ENCODE assay signal across 7 mouse cellular contexts in the genomic region with DNA sequence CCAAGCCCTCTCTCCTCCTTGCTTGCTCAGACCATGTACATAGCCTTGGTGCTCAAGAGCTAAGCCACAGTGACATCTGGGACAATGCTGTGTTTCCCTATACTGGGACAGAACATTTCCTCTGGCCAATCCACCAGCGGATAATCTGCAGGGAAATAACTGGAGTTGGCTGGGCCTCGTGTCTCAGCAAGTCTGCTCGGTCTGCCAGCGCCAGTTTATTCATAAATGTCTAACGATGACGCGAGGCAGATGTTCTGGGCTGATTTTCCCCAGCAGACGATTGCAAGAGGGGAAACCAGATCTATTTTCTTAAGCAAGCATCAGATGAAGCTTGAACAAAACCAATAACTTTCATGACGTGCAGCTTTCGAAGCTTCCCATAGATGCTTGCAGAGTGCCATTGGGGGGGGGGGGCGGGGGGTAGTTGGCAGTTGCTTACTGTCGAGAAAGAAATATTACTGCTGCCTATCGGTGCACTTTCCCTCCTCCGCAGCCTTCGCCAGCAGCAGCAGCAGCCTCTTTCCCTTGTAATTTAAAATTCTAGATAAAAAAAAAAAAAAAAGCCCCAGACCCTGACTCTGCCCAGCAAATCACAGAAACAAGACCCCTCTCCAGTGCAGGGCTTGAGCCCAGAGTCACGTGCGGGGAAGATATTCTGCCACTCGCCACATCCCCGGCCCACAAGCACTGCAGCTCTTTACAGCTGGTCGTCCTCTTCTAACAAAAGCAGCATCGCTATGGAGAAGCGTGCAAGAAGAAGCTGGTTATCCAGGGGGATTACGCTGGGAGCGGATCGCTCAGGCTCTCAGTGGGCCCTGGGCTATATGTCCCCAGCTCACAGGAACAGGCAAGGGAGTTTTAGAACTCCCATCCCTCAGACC. TPM values are rescaled to one million over a fixed set of nuclear protein-coding genes. Genes with fewer than 3 reads are reported as not detected.
DNase-seq lines count a peak whose midpoint lies in the region; ATAC-seq and TF ChIP-seq lines count a peak whose summit lies in the region.

No protein-coding gene starts in this region.

- no peak for TF ChIP-seq CTCF in MEL (IDR thresholded peaks at IDR 0.05 in 2 of 3, conservative IDR thresholded peaks at IDR 0.05 in 1 of 3; ENCODE audit: control insufficient read depth in 1 of 3, insufficient read depth in 1 of 3, low read depth in 2 of 3, low read length in 3 of 3, poor library complexity in 1 of 3, severe bottlenecking in 1 of 3)
- TF ChIP-seq CTCF in brain, embryonic 14.5 days (IDR thresholded peaks at IDR 0.05; ENCODE audit: borderline replicate concordance, extremely low read depth, insufficient read depth, insufficient read length): no peak
- TF ChIP-seq CTCF in thymus, adult 2 months (IDR thresholded peaks at IDR 0.05; ENCODE audit: borderline replicate concordance, control insufficient read depth, extremely low read depth, insufficient read depth, low read length, poor library complexity): no peak

- no peak for TF ChIP-seq POLR2A in MEL (IDR thresholded peaks at IDR 0.05; ENCODE audit: control insufficient read depth in 1 of 2, insufficient read depth in 1 of 2, low read depth in 1 of 2, low read length in 2 of 2, poor library complexity in 1 of 2)
- no peak for TF ChIP-seq POLR2A in brain, embryonic 14.5 days (IDR thresholded peaks at IDR 0.05; ENCODE audit: borderline replicate concordance, extremely low read depth, insufficient read depth, insufficient read length, poor library complexity, severe bottlenecking)
- no peak for TF ChIP-seq POLR2A in thymus, adult 2 months (IDR thresholded peaks at IDR 0.05; ENCODE audit: control insufficient read depth, extremely low read depth, insufficient read depth, low read length, poor library complexity)

- H3K4me3 ChIP-seq in MEL (ENCODE audit: control insufficient read depth in 1 of 2, insufficient read depth in 1 of 2, low read depth in 2 of 2, low read length in 2 of 2): no peak overlapping the region
- H3K4me3 ChIP-seq in heart, embryonic 10.5 days: no peak overlapping the region
- H3K4me3 ChIP-seq in limb, embryonic 11.5 days (ENCODE audit: low read depth, low read length): no peak overlapping the region
- H3K4me3 ChIP-seq in midbrain, embryonic 15.5 days: no peak overlapping the region
- no peak overlapping the region for H3K4me3 ChIP-seq in thymus, adult 2 months (ENCODE audit: control insufficient read depth, insufficient read depth, low read length)

- DNase-seq in MEL (ENCODE audit: low read depth, low spot score): peak; percentile 16
- peak; percentile 85 for DNase-seq in brain, embryonic 14.5 days (ENCODE audit: low read depth)
- no peak for DNase-seq in heart, embryonic 10.5 days (ENCODE audit: low spot score)
- DNase-seq in limb, embryonic 11.5 days (ENCODE audit: low spot score): peak; percentile 43
- DNase-seq in adrenal gland, adult 8-10 months: no peak
- DNase-seq in thymus, adult 2 months: no peak

- TF ChIP-seq EP300 in MEL (IDR thresholded peaks at IDR 0.05; ENCODE audit: low read depth in 1 of 2, low read length in 2 of 2): no peak

- 58% methylated on average over 25 of the region's 25 CpGs for WGBS in heart, embryonic 10.5 days
- 39% methylated on average over 25 of the region's 25 CpGs for WGBS in limb, embryonic 11.5 days
- 21% methylated on average over 25 of the region's 25 CpGs for WGBS in midbrain, embryonic 15.5 days
- 81% methylated on average over 25 of the region's 25 CpGs for WGBS in thymus, adult 2 months

- peak overlapping the region; percentile 24; the same call in 1 of the 2 replicates for H3K9ac ChIP-seq in MEL (ENCODE audit: control insufficient read depth, low read depth, low read length, poor library complexity, severe bottlenecking)
- no peak overlapping the region for H3K9ac ChIP-seq in limb, embryonic 11.5 days (ENCODE audit: low read length)
- peak overlapping the region; percentile 12; the same call in 1 of the 2 replicates for H3K9ac ChIP-seq in midbrain, embryonic 15.5 days

- no peaks in the 10 kb centered on the region for H3K9me3 ChIP-seq in MEL (replicated peaks; ENCODE audit: insufficient read depth, low read length)
- H3K9me3 ChIP-seq in heart, embryonic 10.5 days: no peaks in the 10 kb centered on the region
- no peaks in the 10 kb centered on the region for H3K9me3 ChIP-seq in limb, embryonic 11.5 days (ENCODE audit: control insufficient read depth, low read length)
- no peaks in the 10 kb centered on the region for H3K9me3 ChIP-seq in midbrain, embryonic 15.5 days

- no peaks in the 10 kb centered on the region for H3K79me2 ChIP-seq in MEL (ENCODE audit: control insufficient read depth, insufficient read depth, low read length, poor library complexity)

- H3K4me1 ChIP-seq in MEL (ENCODE audit: control insufficient read depth in 1 of 2, insufficient read depth in 2 of 2, low read length in 2 of 2): peaks cover 20 to 45% of the 10 kb centered on the region in 2 experiments
- H3K4me1 ChIP-seq in heart, embryonic 10.5 days: peaks cover 73% of the 10 kb centered on the region
- peaks cover 12% of the 10 kb centered on the region; the same call in 1 of the 2 replicates for H3K4me1 ChIP-seq in limb, embryonic 11.5 days (ENCODE audit: control insufficient read depth, insufficient read depth, low read length)
- peaks cover 22% of the 10 kb centered on the region for H3K4me1 ChIP-seq in midbrain, embryonic 15.5 days
- H3K4me1 ChIP-seq in thymus, adult 2 months (replicated peaks; ENCODE audit: control insufficient read depth, insufficient read depth, low read length): no peaks in the 10 kb centered on the region

- H3K27me3 ChIP-seq in MEL (ENCODE audit: control insufficient read depth in 1 of 2, insufficient read depth in 2 of 2, low read length in 2 of 2): no peaks in the 10 kb centered on the region
- H3K27me3 ChIP-seq in heart, embryonic 10.5 days (ENCODE audit: insufficient read depth, poor library complexity, severe bottlenecking): 0 out of 2 replicates have a peak, but pooled peaks cover 3% of the 10 kb centered on the region
- no peaks in the 10 kb centered on the region for H3K27me3 ChIP-seq in limb, embryonic 11.5 days (ENCODE audit: control insufficient read depth, insufficient read depth, low read length)
- H3K27me3 ChIP-seq in midbrain, embryonic 15.5 days (replicated peaks): no peaks in the 10 kb centered on the region
- H3K27me3 ChIP-seq in thymus, adult 2 months (ENCODE audit: control insufficient read depth, insufficient read depth, low read length): no peaks in the 10 kb centered on the region

- H3K27ac ChIP-seq in MEL (ENCODE audit: control insufficient read depth, low read depth, low read length): peak overlapping the region; percentile 97
- H3K27ac ChIP-seq in heart, embryonic 10.5 days: peak overlapping the region; percentile 82
- H3K27ac ChIP-seq in limb, embryonic 11.5 days (replicated peaks; ENCODE audit: low read depth, low read length): no peak overlapping the region
- H3K27ac ChIP-seq in midbrain, embryonic 15.5 days: peak overlapping the region; percentile 75
- no peak overlapping the region; the same call in 1 of the 2 replicates for H3K27ac ChIP-seq in thymus, adult 2 months (ENCODE audit: control insufficient read depth, insufficient read depth, low read length)

- ATAC-seq in limb, embryonic 11.5 days (ENCODE audit: insufficient number of reproducible peaks, low FRiP score, low TSS enrichment, low read depth): no peak
- peak; percentile 61 for ATAC-seq in midbrain, embryonic 15.5 days (replicated peaks)

- H3K4me2 ChIP-seq in limb, embryonic 11.5 days (ENCODE audit: low read depth, severe bottlenecking): no peak overlapping the region
- H3K4me2 ChIP-seq in midbrain, embryonic 15.5 days: peak overlapping the region; percentile 22

- H3K36me3 ChIP-seq in MEL (ENCODE audit: control insufficient read depth in 1 of 2, insufficient read depth in 2 of 2, low read length in 2 of 2): peaks cover 0 to 40% of the 10 kb centered on the region in 2 experiments; a peak in 2 of 4 replicates
- H3K36me3 ChIP-seq in heart, embryonic 10.5 days: no peaks in the 10 kb centered on the region
- H3K36me3 ChIP-seq in limb, embryonic 11.5 days (ENCODE audit: control insufficient read depth, insufficient read depth, low read length): no peaks in the 10 kb centered on the region
- no peaks in the 10 kb centered on the region for H3K36me3 ChIP-seq in midbrain, embryonic 15.5 days (replicated peaks)
- no peaks in the 10 kb centered on the region for H3K36me3 ChIP-seq in thymus, adult 2 months (ENCODE audit: control insufficient read depth, insufficient read depth, low read length)

- no peak for TF ChIP-seq RAD21 in MEL (IDR thresholded peaks at IDR 0.05; ENCODE audit: low read depth, low read length)

TF ChIP-seq in MEL, 35 proteins besides CTCF, POLR2A, EP300 and RAD21:
- TF ChIP-seq ZNF384 (IDR thresholded peaks at IDR 0.05; ENCODE audit: low read depth, low read length) (peak; percentile 43; the same call in 1 of the 2 replicates), HCFC1 (IDR thresholded peaks at IDR 0.05; ENCODE audit: low read depth, low read length) (no peak), ZC3H11A (IDR thresholded peaks at IDR 0.05; ENCODE audit: low read depth, low read length) (no peak), USF1 (IDR thresholded peaks at IDR 0.05; ENCODE audit: low read depth, low read length) (no peak)

RNA-seq across cellular contexts. Expression of a gene that starts 43.6 kb away (rescaled TPM):
- not detected in 2 replicates for total RNA-seq in MEL (2012; rRNA removed)
- not detected for polyA plus RNA-seq in MEL (2012; ENCODE audit: insufficient read depth in 1 of 2, insufficient read length in 2 of 2, low read depth in 1 of 2, low replicate concordance in 2 of 2, missing spikeins in 1 of 2)
- polyA plus RNA-seq in brain, embryonic 14.5 days (2012; rRNA removed): 16.8 and 26.6 TPM in 2 replicates
- 3.1 and 7.2 TPM in 2 replicates for polyA plus RNA-seq in heart, embryonic 10.5 days (2016; fragmentation: Nextera tagmentation; extraction: Ambion mirVana)
- 0.43 and 0.55 TPM in 2 replicates for polyA plus RNA-seq in limb, embryonic 11.5 days (2014; fragmentation: Nextera tagmentation; extraction: Ambion mirVana)
- 10.3 and 10.5 TPM in 2 replicates for polyA plus RNA-seq in midbrain, embryonic 15.5 days (2015; fragmentation: Nextera tagmentation; extraction: Ambion mirVana)
- 100 to 1,000 TPM in 2 of 4 experiments, 10 to 100 TPM in 2; 88.3 to 136 (median 104) TPM for total RNA-seq in adrenal gland, adult 8-10 months (2022)
- polyA plus RNA-seq in thymus, adult 2 months (2012; rRNA removed): 0.18 and 0.94 TPM in 2 replicates

Comparison
In these comparisons a context has a peak if more than half of its experiments do, and no peak if none do; other contexts are left out.
1. DNase-seq: peak in MEL (single experiment), brain, embryonic 14.5 days (single experiment) and limb, embryonic 11.5 days (single experiment); none in heart, embryonic 10.5 days (single experiment), adrenal gland, adult 8-10 months (single experiment) and thymus, adult 2 months (single experiment).
2. H3K27ac ChIP-seq: peak in MEL (single experiment), heart, embryonic 10.5 days (single experiment) and midbrain, embryonic 15.5 days (single experiment); none in limb, embryonic 11.5 days (single experiment) and thymus, adult 2 months (single experiment).